Mouse (Mus musculus): Measurements from ENCODE around the gene Gm10570.

DNA sequence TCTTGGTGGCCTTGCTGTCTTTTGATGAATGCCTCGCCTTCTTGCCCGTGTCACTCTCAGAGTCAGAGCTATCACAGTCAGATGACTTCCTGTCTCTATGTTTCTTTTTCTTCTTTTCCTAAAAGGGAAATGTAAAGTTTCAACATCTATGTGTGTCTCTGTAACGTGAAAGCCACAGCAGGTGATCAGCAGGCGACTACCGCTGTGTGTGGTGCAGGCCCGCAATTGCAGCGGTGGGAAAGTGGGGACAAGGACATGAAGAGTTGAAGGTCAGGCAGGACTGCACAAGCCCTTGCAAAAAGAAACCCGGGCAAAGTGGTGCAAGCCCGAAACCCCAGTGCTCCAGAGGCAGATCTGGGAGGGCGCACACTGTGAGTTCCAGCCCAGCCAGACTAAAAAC, 8.2 kb upstream of the Gm10570 start:
- no peak for TF ChIP-seq POLR2A (IDR thresholded peaks at IDR 0.05; ENCODE audit: borderline replicate concordance, control insufficient read depth, low read depth, low read length)
- no peak for TF ChIP-seq CTCF (IDR thresholded peaks at IDR 0.05; ENCODE audit: control insufficient read depth, insufficient read depth, low read length)

Data from bone marrow, adult 2 months (tissue).